Mouse (Mus musculus) spleen, adult 2 months (tissue): Measurements from ENCODE around the gene Farp2. TPM values are rescaled to one million over a fixed set of nuclear protein-coding genes. Genes with fewer than 3 reads are reported as not detected.

Source experiments
- DNase-seq, 2 experiments: peaks; one replicate each; pipeline versions ENCODE4 v3.0.0 to v3.0.0-alpha.2; 2012 to 2021; ENCODE audit warnings: low spot score in 2 of 2, low read depth in 1 of 2
- H3K27ac ChIP-seq: fragments of 200-500 bp; 2 replicates; pipeline ENCODE4 v1.5.1; 2012; ENCODE audit warnings: low read length, inconsistent platforms; ENCODE audit not compliant: insufficient read depth
- H3K27me3 ChIP-seq: fragments of 200-500 bp; 2 replicates; pipeline ENCODE4 v1.6.1; 2012; ENCODE audit warnings: mild to moderate bottlenecking, moderate library complexity, low read length, inconsistent platforms; ENCODE audit not compliant: control insufficient read depth, insufficient read depth
- H3K36me3 ChIP-seq: fragments of 200-500 bp; 2 replicates; pipeline ENCODE4 v1.6.1; 2012; ENCODE audit warnings: mild to moderate bottlenecking, low read length, inconsistent platforms; ENCODE audit not compliant: control insufficient read depth, insufficient read depth
- H3K4me1 ChIP-seq: fragments of 200-500 bp; 2 replicates; pipeline ENCODE4 v1.6.1; 2011; ENCODE audit warnings: inconsistent platforms; ENCODE audit not compliant: control insufficient read depth, insufficient read depth, insufficient read length
- H3K4me3 ChIP-seq: fragments of 200-500 bp; 2 replicates; pipeline ENCODE4 v1.5.1; 2011; ENCODE audit warnings: mild to moderate bottlenecking, inconsistent platforms; ENCODE audit not compliant: insufficient read depth, insufficient read length; ENCODE audit errors: extremely low read depth
- CTCF ChIP-seq: fragments of 200-500 bp; IDR thresholded peaks from 2 replicates; pipeline ENCODE4 v1.5.1; 2011; ENCODE audit warnings: mild to moderate bottlenecking, inconsistent platforms; ENCODE audit not compliant: insufficient read depth, insufficient read length, insufficient replicate concordance; ENCODE audit errors: extremely low read depth
- POLR2A ChIP-seq: fragments of 200-500 bp; IDR thresholded peaks from 2 replicates; pipeline ENCODE4 v1.6.1; 2011; ENCODE audit warnings: low read depth, low read length, inconsistent platforms
- WGBS: fragments of 180-500 bp; shearing (Covaris S2); methylation state at CpG from one replicate; pipeline ENCODE4 v1.1.7; 2018; 5-methylcytosine and 5-hydroxymethylcytosine counted together
- polyA plus RNA-seq: library from polyadenylated mRNA; depleted of rRNA; stranded (reverse); fragments of >200 nt; gene quantifications from 2 replicates; pipeline ENCODE4 v1.2.3, GENCODE M21; 2012

The Farp2 gene
- polyA plus RNA-seq, 1 experiment = 1.7 TPM

DNA sequence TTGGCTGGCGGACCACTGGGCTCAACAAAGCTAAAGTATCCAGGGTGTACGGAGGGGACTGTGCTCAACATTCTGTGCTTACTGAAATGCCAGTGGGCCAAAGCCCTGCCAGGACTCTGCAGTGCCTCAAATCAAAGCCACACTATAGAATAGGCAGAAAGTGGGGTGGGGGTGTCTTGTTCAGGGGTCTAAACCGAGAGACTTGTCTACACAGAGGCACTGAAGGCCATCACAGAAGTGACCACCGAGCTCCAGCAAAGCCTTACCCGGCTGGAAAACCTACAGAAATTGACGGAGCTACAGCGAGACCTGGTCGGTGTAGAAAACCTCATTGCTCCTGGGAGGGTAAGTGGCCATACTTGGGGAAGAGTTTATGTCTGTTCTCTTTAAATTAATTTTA is 97.9 kb downstream of the Farp2 start:
- TF ChIP-seq POLR2A = no peak
- no peak for TF ChIP-seq CTCF
- Histone ChIP-seq H3K4me1 (no peaks in the 10 kb centered on the region), H3K27ac (no peak overlapping the region), H3K36me3 (no peaks in the 10 kb centered on the region), H3K4me3 (no peak overlapping the region), H3K27me3 (no peaks in the 10 kb centered on the region)
- DNase-seq = no peak
- WGBS = 95% methylated on average over 8 of the region's 8 CpGs

DNA sequence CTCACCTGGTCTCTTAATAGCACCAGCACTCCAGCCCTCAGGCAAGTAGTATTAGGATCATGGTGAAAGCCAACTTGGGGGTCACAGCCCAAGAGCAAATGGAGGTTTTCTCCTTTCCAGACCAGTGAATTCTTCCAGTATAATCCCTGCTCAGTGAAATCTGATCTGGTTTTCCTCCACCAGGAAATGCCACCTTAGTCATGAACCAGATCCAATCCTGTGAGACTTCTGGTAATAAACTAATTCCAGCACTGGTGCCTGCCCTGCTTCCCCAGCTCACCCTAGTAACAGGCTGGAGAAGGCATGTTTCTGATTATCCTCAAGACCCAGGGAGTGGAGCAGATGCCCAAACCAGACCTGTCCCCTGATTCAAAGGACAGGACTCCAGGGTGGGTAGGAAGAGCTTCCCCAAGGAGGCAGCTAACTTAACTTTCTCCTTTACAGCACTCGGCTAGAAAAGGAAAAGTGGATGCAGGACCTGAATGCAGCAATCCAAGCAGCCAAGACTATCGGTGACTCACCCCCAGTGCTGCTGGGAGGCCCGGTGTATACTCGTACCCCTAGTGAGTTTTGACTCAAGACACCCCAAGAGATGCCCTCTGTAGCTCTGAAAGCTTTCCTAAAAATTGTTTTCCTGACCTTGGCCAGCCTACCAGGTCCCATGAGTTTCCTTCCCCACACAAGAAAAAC is 106.3 kb downstream of the Farp2 start:
- Histone ChIP-seq H3K27me3 (no peaks in the 10 kb centered on the region), H3K27ac (no peak overlapping the region), H3K4me1 (no peaks in the 10 kb centered on the region), H3K36me3 (peaks cover 9% of the 10 kb centered on the region), H3K4me3 (no peak overlapping the region)
- 92% methylated on average over 4 of the region's 4 CpGs for WGBS
- TF ChIP-seq POLR2A (no peak), CTCF (no peak)
- no peak for DNase-seq

DNA sequence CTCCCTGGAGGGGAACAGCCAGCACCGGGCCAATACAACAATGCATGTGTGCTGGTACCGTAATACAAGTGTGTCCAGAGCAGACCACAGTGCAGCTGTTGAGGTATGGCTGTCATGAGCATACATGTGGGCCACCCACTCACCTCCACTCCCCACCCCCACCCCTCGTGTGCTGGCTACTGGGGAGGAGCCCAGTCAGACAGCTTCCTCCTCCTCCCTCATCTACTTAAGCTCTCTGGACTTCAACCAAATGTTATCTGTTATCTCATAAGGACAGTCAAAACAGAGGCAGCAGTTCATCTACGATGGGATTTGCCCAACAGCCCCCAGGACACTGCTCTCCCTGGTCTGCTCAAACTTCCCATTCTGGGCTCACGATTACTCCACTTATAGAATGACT is 107.1 kb downstream of the Farp2 start:
- no peaks in the 10 kb centered on the region for H3K4me1 ChIP-seq
- WGBS = 64% methylated on average over 5 of the region's 5 CpGs
- TF ChIP-seq CTCF (no peak), POLR2A (no peak)

DNA sequence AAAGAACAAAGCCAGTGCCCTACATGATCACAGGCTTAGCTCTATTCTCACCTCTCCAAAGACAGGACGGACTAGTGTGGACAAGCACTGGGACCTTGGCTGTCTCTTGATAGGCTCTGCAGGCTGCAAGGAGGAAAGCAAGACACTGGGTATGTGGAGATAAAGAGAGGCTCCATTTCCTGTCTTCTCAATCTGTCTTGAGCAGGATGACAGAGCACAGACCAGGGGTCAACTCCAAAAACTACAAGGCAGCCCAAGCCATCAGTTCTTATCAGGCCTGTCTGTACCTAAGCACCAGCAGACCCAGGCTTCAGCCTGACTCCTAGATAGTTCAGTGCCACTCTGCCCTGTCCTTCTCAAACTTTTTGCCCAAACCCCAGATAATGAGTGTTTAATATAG is 112.6 kb downstream of the Farp2 start:
- Histone ChIP-seq H3K36me3 (peaks cover 47% of the 10 kb centered on the region), H3K4me3 (no peak overlapping the region), H3K4me1 (no peaks in the 10 kb centered on the region), H3K27me3 (no peaks in the 10 kb centered on the region), H3K27ac (no peak overlapping the region)
- TF ChIP-seq POLR2A = no peak
- no peak for TF ChIP-seq CTCF
- DNase-seq = no peak
- 78% methylated on average over 1 of the region's 1 CpGs for WGBS

More for the DNA sequence above, 107.1 kb downstream of the Farp2 start:
- Histone ChIP-seq H3K36me3 (peaks cover 15% of the 10 kb centered on the region), H3K27me3 (no peaks in the 10 kb centered on the region), H3K4me3 (no peak overlapping the region), H3K27ac (no peak overlapping the region)
- no peak for DNase-seq

DNA sequence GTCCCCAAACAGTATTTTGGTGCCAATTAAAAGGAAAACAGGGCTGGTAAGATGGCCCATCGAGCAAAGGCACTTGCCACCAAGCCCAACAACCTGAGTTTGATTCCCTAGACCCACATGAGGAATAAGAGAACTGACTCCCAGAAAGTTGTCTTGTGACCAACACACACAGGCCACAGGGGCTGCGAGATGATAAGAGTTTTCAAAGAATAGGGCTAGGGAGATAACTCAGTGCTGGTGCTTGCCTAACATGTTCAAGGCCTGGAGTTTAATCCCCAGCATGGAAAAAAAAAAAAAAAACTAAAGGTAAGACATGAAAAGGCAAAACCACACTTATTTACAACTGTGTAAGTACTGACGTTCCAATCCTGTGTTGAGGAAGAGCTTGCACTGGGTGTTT is 118.9 kb downstream of the Farp2 start:
- DNase-seq = no peak
- TF ChIP-seq CTCF = no peak
- TF ChIP-seq POLR2A = no peak
- Histone ChIP-seq H3K27ac (no peak overlapping the region), H3K4me1 (no peaks in the 10 kb centered on the region; the same call in 1 of the 2 replicates), H3K4me3 (no peak overlapping the region), H3K27me3 (no peaks in the 10 kb centered on the region), H3K36me3 (peaks cover 18% of the 10 kb centered on the region)
- 83% methylated on average over 3 of the region's 3 CpGs for WGBS

DNA sequence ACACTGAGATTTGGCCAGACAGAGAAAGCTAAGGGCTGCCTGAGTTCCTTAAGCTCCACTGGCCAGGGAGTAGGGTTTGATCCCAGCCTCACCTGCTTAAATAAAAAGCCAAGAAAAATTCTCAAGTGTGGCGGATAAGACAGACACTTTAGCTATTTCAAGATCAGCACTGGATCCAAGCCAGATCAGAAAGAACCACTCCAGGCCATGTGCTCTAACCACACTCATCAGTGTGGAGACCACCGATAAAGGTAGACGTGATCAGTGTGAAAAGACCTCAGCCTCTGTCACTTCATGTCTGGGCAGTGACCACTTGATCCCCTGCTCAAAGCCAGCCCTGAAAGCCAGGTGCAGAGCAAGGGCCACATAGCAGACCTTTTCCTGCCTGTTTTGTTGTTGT is 120.8 kb downstream of the Farp2 start:
- WGBS = 85% methylated on average over 3 of the region's 3 CpGs
- TF ChIP-seq CTCF (no peak), POLR2A (no peak)
- H3K4me3 ChIP-seq = no peak overlapping the region
- no peak overlapping the region for H3K27ac ChIP-seq
- peaks cover 3% of the 10 kb centered on the region; the same call in 1 of the 2 replicates for H3K4me1 ChIP-seq
- DNase-seq = no peak
- H3K27me3 ChIP-seq = no peaks in the 10 kb centered on the region
- peaks cover 7% of the 10 kb centered on the region for H3K36me3 ChIP-seq

DNA sequence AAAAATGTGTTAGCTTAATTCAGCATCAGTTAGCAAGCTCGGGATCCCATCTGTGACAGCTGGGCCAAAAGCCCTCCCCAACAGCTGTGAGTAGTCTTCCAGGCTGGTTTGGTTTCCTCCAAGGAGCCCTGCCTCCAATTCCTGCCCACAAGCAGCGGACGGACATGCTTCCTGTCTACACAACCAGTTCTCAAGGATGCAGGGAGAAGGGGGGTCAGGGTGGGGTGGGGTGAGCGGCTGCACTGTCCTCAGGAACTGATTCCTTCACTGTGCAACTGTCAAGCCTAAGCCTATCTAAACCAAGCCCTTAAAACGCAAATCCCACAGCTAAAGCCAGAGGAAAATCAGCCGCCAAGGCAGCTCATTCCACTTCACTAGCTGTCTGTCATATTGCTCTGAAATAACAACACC is 122.6 kb downstream of the Farp2 start:
- no peak for TF ChIP-seq POLR2A
- no peak for TF ChIP-seq CTCF
- no peak for DNase-seq
- peaks cover 3% of the 10 kb centered on the region; the same call in 1 of the 2 replicates for H3K4me1 ChIP-seq
- no peaks in the 10 kb centered on the region for H3K27me3 ChIP-seq
- H3K27ac ChIP-seq = no peak overlapping the region; the same call in 1 of the 2 replicates
- WGBS = 14% methylated on average over 6 of the region's 6 CpGs
- H3K36me3 ChIP-seq = no peaks in the 10 kb centered on the region
- H3K4me3 ChIP-seq = peak overlapping the region; percentile 77
